Mouse (Mus musculus) adrenal gland, postnatal 4 days (tissue): Measurements from ENCODE around the gene Tmem200a. TPM values are rescaled to one million over a fixed set of nuclear protein-coding genes. Genes with fewer than 3 reads are reported as not detected.

Experiments
- DNase-seq, 2 experiments: peaks; one replicate each; pipeline ENCODE4 v3.0.0; 2021 to 2022; ENCODE audit warnings: low spot score in 2 of 2, mixed read lengths in 2 of 2
- total RNA-seq, 2 experiments: library from RNA; stranded (reverse); gene quantifications; 2 replicates each; pipeline ENCODE4 v1.2.3; 2021

The Tmem200a gene
- total RNA-seq, 2 experiments from 2014 or later: 24.1 to 27.8 TPM

GRCm38 (mm10) chr10:25984056-25984455 is 94.8 kb downstream of the Tmem200a start:
- no peak for DNase-seq

DNA sequence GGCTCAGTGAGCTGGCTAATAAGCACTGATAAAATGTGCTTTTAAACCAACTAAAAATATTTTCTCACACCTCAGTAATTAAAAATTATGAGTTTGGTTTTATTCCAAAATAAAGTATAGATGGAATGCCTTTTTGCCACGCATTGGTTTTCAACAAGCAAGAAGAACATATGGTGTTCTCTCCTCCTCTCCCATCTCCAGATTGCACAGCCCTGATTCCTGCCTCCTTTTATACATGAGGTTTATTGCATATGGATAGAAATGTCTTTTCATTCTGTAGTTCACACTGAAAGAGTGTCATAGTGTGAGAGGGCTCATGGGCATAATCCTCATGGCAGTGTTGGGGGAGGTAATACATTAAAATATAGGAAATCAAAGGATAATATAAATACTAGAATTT is 96.2 kb downstream of the Tmem200a start:
- DNase-seq: no peak

DNA sequence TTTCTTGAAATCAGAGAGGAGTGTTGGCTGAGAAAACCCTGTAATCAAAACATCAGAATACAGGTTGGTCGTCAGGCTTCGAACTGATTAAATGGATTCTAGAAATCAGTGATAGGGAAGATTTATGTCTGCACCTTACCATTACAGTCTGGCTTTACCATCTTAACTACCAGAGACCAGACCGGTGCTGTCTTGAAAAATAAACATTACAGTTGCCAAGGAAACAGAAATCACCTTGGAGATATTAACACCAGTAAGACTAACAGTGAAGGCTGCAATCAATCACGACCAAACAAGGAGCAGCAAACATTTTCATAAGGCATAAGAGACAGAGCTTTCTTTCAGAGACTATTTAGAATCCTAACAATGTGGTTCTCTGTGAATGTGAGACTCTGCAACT is 116.0 kb downstream of the Tmem200a start:
- DNase-seq: no peak

DNA sequence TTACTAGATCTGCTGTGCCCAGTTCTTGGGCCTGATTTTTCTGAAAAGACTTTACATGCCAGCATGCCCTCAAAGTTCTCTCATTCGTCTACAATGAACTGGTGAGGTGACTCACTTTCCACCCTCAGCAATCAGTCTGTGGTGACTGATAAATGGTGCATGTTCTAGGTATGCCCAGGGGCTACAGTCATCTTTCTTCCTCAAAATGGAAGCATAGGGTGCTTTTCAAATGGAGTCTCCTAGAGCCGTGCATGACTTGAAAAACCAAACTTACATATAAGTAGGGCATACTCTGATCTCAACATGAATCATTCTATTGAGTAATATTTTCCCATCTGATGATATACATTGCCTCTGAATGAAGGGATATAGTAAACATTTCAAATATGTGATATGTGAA is 117.8 kb downstream of the Tmem200a start:
- DNase-seq: no peak

DNA sequence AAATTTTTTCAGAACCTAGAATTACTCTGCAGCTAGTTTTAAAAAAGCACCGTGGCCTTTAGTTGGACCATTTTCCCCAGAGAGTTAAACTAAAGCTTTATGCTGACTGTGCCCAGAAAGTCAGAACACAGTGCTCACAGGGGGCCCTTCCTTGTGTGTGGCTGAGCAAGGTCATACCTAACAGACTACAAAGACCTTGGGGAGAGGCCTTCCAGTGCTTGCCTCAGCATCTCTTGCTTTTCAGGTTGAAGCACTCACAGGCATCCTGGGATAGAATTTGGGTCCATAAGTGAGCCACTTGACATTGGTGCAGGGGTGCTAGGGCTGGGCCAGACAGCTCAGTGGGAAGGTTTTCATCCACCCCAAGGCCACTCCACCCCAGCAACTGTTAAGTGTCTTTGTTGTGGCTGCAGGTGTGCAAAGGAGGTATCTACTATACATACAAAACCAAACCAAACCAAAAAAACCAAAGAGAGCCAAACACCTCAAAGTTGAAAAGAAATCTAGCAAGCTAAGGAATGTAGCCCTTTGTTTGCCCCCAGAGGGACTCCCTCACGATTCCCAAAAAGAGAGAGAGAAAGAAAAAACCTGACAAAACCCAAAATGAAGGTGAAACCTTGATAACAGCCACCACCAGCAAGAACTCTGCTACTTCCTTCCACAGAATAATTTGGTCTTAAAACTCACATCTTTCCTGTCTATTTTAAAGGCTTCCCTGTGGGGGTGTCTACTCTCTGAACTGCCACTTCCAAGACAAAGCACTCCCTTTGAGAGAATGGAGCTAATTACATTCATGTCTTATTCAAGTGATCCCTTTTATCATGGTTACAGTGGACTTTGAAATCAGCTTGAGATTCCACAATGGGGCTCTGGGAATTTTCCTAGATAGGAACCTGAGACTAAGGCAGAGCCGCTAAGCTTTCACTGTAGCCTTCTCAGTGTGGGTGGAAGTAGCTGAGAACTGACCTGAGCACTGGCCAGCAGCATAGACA is 119.8 kb downstream of the Tmem200a start:
- no peak for DNase-seq

DNA sequence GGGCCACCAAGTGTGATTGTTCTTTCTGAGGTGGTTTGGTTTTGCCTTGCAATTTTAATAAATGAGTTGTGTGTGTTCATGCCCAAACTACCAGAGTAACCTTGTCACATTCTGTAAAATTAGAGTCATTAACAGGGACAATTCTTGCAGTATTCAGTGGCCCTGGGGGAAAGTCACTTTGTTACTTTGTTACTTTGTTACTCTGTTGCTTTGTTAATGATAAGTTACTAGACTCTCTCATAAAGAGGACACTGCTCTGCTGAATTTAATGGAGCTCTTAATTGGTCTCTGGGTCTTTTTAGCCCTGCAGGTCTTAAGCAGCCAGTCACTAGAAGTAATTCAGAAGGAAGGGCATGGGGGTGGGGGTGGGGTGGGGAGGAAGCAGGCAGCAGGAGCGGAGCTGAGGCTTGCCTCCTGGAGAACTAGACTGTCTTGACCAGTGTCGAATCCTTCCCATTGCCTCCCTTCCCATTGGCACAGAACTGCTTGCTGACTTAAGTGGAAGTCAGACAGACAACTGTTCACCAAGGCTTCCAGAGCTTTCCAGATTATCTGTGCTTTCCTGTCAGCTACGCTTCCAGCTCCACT is 124.1 kb downstream of the Tmem200a start:
- no peak for DNase-seq

- DNase-seq: no peak
Observed at GRCm38 (mm10) chr10:25952838-25953237, 126.0 kb downstream of the Tmem200a start.

DNA sequence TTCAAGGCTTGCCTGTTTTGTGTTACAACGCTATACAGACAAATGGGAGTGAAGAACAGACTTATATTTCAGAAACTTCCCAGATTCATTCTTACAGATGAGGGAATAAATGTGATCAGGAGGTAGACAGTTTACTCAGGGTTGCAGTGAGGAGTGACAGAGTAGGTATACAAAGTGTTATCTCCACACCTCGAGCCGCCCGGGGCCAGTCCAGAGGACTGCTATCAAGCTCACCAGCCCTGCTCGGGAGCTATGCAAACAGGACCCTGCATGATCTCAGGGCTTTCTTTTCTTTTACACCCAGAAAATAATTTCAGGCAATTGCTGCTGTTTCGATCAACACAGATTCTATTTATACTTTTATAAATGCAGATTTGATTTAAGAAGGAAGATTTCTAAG is 126.7 kb downstream of the Tmem200a start:
- no peak for DNase-seq

- DNase-seq: no peak
Observed at GRCm38 (mm10) chr10:25945866-25946265, 133.0 kb downstream of the Tmem200a start.

DNA sequence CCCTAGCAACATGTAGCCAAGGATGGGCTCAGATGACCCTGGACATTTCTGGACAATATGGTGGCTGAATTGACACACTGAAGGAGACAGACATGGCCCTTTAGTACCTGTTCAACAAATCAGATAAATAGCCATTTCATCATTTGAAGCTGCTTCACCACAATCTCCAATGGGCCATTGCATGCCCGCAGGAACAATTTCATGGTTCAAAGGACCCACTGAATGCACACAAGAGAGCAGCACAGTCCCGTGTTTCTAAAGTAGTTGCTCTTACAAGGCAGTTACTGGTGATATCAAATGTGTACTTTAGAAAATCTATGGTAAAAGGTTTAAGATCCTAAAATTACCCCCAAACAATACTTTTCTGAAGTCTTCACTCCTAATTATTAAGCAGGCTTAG is 134.2 kb downstream of the Tmem200a start:
- no peak for DNase-seq

- DNase-seq: no peak
Observed at GRCm38 (mm10) chr10:25931796-25932195, 147.1 kb downstream of the Tmem200a start.

DNA sequence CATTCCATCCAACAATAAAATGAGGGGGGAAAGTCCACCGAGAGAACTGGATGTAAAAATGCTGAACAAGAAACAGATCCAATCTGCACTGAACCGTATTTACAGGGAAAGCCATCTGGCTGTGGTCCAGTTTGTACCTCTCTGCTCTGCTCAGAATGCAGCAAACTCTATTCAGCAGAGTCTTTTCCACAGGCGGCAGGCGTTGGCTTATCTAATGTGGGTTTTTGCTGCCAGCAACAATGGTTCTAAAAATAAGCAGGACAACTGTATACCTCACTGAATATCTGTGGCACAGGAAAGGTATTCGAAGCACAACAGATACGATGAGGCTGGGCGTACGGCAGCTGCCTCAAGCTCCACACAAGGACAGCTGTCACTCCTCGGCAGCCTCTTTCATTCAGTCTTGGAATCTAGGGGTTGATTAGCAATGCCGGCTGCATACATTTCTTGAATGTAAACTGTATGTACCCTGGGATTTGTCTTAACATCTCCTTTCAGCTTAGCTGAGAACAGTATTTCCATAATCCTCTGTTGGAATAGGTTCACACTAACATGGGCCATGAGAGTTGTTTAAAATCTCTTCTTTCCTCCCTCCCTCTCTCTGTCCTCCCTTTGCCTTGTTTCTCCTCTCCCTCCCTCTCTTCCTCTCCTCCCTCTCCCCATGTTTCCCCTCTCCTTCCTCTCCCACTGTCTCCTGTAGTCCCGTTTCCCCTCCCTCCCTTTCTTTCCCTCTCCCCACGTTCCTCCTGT is 149.3 kb downstream of the Tmem200a start:
- DNase-seq: no peak

DNA sequence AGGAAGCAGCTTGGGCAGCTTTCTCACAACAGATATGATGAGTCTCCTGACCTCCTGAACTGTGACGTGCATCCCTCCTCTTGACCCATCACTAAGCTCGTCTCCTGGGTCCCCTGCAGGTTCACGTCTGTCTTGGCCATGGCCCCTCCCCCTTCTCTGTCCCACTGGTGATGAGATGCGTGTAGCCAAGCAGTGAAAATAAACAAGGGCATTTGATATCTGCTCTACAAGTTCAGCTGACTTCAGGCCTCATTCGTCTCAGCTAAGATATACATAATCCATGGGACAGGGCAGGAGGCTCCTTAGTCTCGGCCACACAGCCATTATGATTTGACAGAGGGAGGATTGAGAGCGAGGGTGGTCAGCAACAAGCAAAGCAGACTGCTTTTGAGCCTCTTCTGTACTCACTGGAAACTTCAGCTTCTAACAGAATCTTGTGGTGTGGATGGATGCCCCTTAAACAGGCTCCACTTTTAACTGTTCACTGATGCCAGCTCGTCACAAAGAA is 149.9 kb downstream of the Tmem200a start:
- DNase-seq: no peak

DNA sequence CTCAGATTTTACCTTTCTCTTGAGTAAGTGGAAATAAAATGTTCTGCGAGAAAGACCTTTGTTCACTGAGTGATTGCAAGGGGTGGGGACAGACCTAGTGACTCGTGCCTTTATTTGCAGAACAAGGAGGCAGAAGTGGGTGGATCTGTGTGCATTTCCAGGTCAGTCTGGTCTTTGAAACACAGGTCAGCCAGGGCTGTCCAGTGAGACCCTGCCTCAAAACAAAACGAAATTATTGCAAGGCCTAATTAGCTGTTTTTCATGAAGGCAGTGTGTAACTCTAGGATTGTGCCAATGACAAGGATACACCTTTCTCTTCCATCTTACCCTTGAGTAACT is 150.4 kb downstream of the Tmem200a start:
- DNase-seq: no peak

GRCm38 (mm10) chr10:25927553-25928447 is 151.1 kb downstream of the Tmem200a start:
- DNase-seq: no peak

DNA sequence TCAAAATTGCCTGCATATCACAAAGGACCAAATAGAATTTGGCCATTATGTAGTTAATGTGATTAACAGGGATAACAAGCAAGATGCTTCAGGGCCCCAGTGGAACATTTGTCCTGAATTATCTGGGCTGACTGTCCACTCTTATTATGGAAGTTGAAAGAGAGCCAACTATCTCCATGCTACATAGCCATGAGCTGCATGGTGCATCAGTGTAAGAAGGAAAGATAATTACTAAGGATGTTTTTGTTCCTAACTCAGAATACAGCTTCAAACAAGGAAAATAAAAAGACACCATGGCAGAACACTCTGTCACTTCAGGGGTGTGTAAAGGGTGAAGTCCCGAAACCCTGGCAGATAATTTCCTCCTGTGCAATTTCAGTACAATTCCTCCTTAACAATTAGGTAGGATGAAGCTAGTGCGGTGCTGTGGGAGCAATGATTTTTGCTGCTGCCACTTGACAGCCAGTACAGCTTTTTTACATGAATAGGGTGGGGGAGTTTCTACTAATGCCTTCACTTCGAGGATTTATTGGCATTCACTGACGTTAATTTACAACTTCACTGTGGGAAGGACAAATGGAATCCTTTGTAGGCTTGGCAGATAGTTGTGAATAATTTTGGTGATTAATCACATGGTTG is 158.1 kb downstream of the Tmem200a start:
- no peak for DNase-seq

DNA sequence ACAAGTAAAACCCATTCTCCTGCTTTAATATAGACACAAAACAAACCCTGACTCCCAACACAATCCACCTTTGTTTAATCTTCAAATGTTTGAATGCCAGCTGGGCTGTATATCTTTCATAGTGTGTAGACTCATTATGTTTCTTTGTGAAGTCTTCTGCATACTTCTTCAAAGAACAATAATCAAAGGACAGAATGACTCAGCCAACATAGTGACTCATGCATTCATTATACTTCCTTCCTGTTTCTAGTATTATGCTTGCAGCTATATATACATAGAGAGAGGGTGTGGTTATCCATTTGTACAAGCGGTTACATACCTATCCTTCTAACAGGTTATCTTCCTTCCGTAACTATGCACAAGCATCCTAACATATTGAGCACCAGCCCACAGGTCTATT is 160.7 kb downstream of the Tmem200a start:
- no peak for DNase-seq

- no peak for DNase-seq
Observed at GRCm38 (mm10) chr10:25910270-25910669, 168.6 kb downstream of the Tmem200a start.

DNA sequence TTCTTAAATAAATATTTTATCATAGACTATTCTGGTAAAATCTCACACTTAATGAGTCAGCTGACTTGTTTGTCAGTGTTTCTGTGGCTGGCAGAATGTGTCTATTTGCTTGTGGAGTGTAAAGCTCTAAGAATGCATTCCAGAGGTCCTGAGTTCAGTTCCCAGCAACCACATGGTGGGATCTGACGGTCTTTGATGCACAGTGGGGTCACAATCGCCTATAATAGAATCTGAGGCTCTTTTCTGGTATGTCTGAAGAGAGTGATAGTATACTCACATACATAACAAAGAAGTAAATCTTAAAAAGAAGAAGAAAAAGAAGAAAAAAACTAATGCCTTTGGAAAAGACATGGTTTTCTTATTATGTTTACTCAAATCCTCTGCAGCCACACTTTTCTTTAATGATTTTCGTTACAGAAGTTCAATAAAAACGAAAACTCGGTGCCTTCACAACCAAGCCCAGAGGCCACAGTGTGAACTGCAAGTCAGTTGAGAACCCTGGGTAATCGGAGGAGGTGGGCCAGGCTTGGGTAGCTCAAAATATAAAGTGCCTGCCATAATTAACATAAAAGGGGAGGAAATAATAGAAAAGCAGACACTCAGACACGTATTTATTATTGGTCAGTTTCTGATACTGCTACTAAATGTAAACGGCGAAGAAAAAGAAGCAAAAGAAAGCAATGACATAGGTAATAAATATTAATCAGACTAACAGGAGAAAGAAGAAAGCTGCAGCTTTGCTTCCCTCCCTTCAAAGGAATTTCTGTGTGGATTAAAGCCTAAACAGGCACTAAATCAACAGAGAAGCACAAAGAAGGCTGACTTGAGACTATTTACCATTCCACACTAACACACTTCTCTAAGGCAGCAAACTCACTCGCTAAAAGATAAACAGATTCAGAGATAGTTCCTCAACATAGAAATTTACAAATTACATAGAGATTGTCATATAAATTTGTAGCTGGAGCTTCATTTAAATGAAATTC is 170.5 kb downstream of the Tmem200a start:
- no peak for DNase-seq
